8 mouse cellular contexts compared by ENCODE assay signal in the genomic region with DNA sequence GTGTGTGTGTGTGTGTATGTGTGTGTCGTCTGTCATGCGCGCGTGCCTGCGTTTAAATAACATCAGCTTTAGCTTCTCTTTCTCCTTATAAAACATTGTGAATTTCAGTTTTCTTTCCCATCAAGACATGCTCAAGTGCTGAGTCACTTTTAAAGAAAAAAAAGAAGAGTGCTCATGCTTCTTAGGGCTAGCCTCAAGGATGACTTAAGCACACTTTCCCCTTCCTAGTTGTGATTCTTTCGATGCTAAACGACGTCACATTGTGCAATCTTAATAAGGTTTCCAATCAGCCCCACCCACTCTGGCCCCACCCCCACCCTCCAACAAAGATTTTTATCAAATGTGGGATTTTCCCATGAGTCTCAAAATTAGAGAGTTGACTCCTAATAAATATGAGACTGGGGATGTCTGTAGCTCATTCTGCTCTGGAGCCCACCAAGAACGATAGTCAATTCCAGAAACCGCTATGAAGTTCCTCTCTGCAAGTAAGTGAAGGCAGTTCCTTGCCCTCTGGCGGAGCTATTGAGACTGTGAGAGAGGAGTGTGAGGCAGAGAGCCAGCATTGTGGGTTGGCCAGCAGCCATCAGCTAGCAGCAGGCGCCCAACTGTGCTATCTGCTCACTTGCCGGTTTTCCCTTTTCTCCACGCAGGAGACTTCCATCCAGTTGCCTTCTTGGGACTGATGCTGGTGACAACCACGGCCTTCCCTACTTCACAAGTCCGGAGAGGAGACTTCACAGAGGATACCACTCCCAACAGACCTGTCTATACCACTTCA. TPM values are rescaled to one million over a fixed set of nuclear protein-coding genes. Genes with fewer than 3 reads are reported as not detected.
DNase-seq lines count a peak whose midpoint lies in the region; ATAC-seq and TF ChIP-seq lines count a peak whose summit lies in the region.

A gene (plus strand): TSS at position 389 of the 778 bp plus-strand sequence.

- no peak within 1 kb of the TSS for H3K4me2 ChIP-seq in forebrain, embryonic 11.5 days (ENCODE audit: low read depth, low read length, severe bottlenecking)
- H3K4me2 ChIP-seq in forebrain, embryonic 12.5 days = no peak within 1 kb of the TSS

- H3K27me3 ChIP-seq in forebrain, embryonic 11.5 days (ENCODE audit: control insufficient read depth, insufficient read depth, low read length) = no peaks in the 10 kb centered on the region
- H3K27me3 ChIP-seq in forebrain, embryonic 12.5 days = no peaks in the 10 kb centered on the region
- H3K27me3 ChIP-seq in megakaryocyte, embryonic 14.5 days (replicated peaks) = no peaks in the 10 kb centered on the region
- no peaks in the 10 kb centered on the region for H3K27me3 ChIP-seq in splenic B cell, adult 2 months (ENCODE audit: control insufficient read depth, insufficient read depth, low read length, poor library complexity, severe bottlenecking)

- intact Hi-C loops in heart, postnatal 36 days (cut with DNase I) = no loop called here

- H3K4me1 ChIP-seq in forebrain, embryonic 11.5 days (replicated peaks; ENCODE audit: control insufficient read depth, insufficient read depth, low read length) = no peaks in the 10 kb centered on the region
- no peaks in the 10 kb centered on the region for H3K4me1 ChIP-seq in forebrain, embryonic 12.5 days
- peaks cover 40% of the 10 kb centered on the region for H3K4me1 ChIP-seq in megakaryocyte, embryonic 14.5 days

- H3K36me3 ChIP-seq in forebrain, embryonic 11.5 days (ENCODE audit: control insufficient read depth, insufficient read depth, low read length) = no peaks in the 10 kb centered on the region
- no peaks in the 10 kb centered on the region for H3K36me3 ChIP-seq in forebrain, embryonic 12.5 days (replicated peaks)
- peaks cover 3% of the 10 kb centered on the region for H3K36me3 ChIP-seq in megakaryocyte, embryonic 14.5 days (replicated peaks; ENCODE audit: low read length)
- H3K36me3 ChIP-seq in splenic B cell, adult 2 months (ENCODE audit: control insufficient read depth, insufficient read depth, low read length, poor library complexity, severe bottlenecking) = no peaks in the 10 kb centered on the region

- H3K9me3 ChIP-seq in forebrain, embryonic 11.5 days (ENCODE audit: control insufficient read depth, low read length) = no peaks in the 10 kb centered on the region
- no peaks in the 10 kb centered on the region for H3K9me3 ChIP-seq in forebrain, embryonic 12.5 days
- no peaks in the 10 kb centered on the region for H3K9me3 ChIP-seq in megakaryocyte, embryonic 14.5 days

- no peak within 1 kb of the TSS for H3K4me3 ChIP-seq in forebrain, embryonic 11.5 days (ENCODE audit: low read depth, low read length)
- H3K4me3 ChIP-seq in forebrain, embryonic 12.5 days (replicated peaks) = no peak within 1 kb of the TSS
- peak within 1 kb of the TSS; percentile 84 for H3K4me3 ChIP-seq in megakaryocyte, embryonic 14.5 days (replicated peaks)

- TF ChIP-seq POLR2A in brain, embryonic 14.5 days (IDR thresholded peaks at IDR 0.05; ENCODE audit: borderline replicate concordance, extremely low read depth, insufficient read depth, insufficient read length, poor library complexity, severe bottlenecking) = no peak

- peak; percentile 43; the same call in 1 of the 2 replicates for TF ChIP-seq CTCF in brain, embryonic 14.5 days (IDR thresholded peaks at IDR 0.05; ENCODE audit: borderline replicate concordance, extremely low read depth, insufficient read depth, insufficient read length)

- no peak within 1 kb of the TSS for H3K9ac ChIP-seq in forebrain, embryonic 11.5 days (ENCODE audit: low read length)
- H3K9ac ChIP-seq in forebrain, embryonic 12.5 days = no peak within 1 kb of the TSS

- no peak within 1 kb of the TSS for H3K27ac ChIP-seq in forebrain, embryonic 11.5 days (ENCODE audit: low read depth, low read length)
- H3K27ac ChIP-seq in forebrain, embryonic 12.5 days = no peak within 1 kb of the TSS

- peak; percentile 50 for DNase-seq in forebrain, embryonic 11.5 days (ENCODE audit: low spot score)
- DNase-seq in brain, embryonic 14.5 days (ENCODE audit: low read depth) = peak; percentile 90
- DNase-seq in heart, postnatal 36 days = peak; percentile 91 to 93
- peak; percentile 87 to 88 for DNase-seq in layer of hippocampus, postnatal 36 days
- DNase-seq in splenic B cell, adult 2 months (ENCODE audit: low read depth, low spot score) = peak; percentile 35

- no peak for ATAC-seq in forebrain, embryonic 11.5 days (replicated peaks; ENCODE audit: low FRiP score)
- ATAC-seq in forebrain, embryonic 12.5 days (ENCODE audit: low FRiP score) = no peak
- peak; percentile 97 for ATAC-seq in frontal cortex, adult (ENCODE audit: low TSS enrichment)

- WGBS in forebrain, embryonic 11.5 days = 72% methylated on average over 16 of the region's 16 CpGs
- WGBS in forebrain, embryonic 12.5 days = 66% methylated on average over 16 of the region's 16 CpGs

RNA-seq across cellular contexts. Expression of the gene that starts here (rescaled TPM):
- polyA plus RNA-seq in forebrain, embryonic 11.5 days (2014; fragmentation: Nextera tagmentation; extraction: Ambion mirVana) = not detected in 2 replicates
- 0.13 TPM in 1 of 2 replicates, not detected in the other for polyA plus RNA-seq in forebrain, embryonic 12.5 days (2016; fragmentation: Nextera tagmentation; extraction: Ambion mirVana)
- polyA plus RNA-seq in brain, embryonic 14.5 days (2012; rRNA removed) = not detected in 2 replicates
- total RNA-seq in heart, postnatal 36 days (2021) = not detected
- not detected for total RNA-seq in layer of hippocampus, postnatal 36 days (2021)
- polyA plus RNA-seq in megakaryocyte, embryonic 14.5 days (2012; ENCODE audit: insufficient read depth, low replicate concordance) = not detected in 2 replicates

Comparison
In these comparisons a context has a peak if more than half of its experiments do, and no peak if none do; other contexts are left out.
1. Peak in DNase-seq in forebrain, embryonic 11.5 days; RNA of the gene not detected or under 1 TPM.
2. Peak in DNase-seq in brain, embryonic 14.5 days; RNA of the gene not detected or under 1 TPM.
3. Peak in DNase-seq in heart, postnatal 36 days; RNA of the gene not detected or under 1 TPM.
4. Peak in DNase-seq in layer of hippocampus, postnatal 36 days; RNA of the gene not detected or under 1 TPM.
5. DNase-seq: peak in every context shown above with its lines; median percentile 92 in heart, postnatal 36 days; 90 in brain, embryonic 14.5 days; 88 in layer of hippocampus, postnatal 36 days; 50 in forebrain, embryonic 11.5 days; 35 in splenic B cell, adult 2 months.